Mouse (Mus musculus): Measurements from ENCODE around the gene Olfr597. TPM values are rescaled to one million over a fixed set of nuclear protein-coding genes. Genes with fewer than 3 reads are reported as not detected.

Olfr597 gene
- not detected for total RNA-seq (2023)

GRCm38 (mm10) chr7:103316015-103316414 is at the start of gene Olfr597:
Gene Olfr597, plus strand, starts transcription at chr7:103316315.

GRCm38 (mm10) chr7:103305348-103305747 is 10.8 kb upstream of the Olfr597 start, which contains the start of gene Olfr596:
Gene Olfr596, plus strand, starts transcription at chr7:103305648.

DNA sequence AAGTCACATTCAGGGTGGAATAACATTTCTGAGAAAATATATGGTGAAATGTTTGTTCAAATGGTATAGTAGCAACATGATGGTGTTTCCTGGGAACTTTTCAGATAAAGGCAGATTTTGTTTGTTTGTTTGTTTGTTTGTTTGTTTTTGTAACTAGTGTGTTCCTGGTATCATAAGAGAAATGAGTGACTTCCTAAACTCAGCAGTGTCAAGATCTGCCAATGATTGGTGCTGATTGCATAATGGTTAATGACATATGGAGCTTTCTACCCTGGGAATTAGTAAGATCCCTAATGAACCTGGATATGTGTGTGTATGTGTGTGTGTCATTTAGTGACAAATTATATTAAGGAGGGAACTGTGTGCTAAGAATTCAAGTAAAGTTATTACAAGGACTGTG is 7.2 kb downstream of the Olfr597 start, which contains the start of gene Olfr598:
TSS of gene Olfr598 (plus strand) at position 301 of the 400 bp plus-strand sequence.

GRCm38 (mm10) chr7:103335617-103336016 is 19.5 kb downstream of the Olfr597 start, which contains the start of gene Olfr599:
Gene Olfr599, plus strand, starts transcription at chr7:103335917.

GRCm38 (mm10) chr7:103349569-103349968 is 33.5 kb downstream of the Olfr597 start, which contains the start of gene Olfr600:
Gene Olfr600, minus strand, starts transcription at chr7:103349669.

DNA sequence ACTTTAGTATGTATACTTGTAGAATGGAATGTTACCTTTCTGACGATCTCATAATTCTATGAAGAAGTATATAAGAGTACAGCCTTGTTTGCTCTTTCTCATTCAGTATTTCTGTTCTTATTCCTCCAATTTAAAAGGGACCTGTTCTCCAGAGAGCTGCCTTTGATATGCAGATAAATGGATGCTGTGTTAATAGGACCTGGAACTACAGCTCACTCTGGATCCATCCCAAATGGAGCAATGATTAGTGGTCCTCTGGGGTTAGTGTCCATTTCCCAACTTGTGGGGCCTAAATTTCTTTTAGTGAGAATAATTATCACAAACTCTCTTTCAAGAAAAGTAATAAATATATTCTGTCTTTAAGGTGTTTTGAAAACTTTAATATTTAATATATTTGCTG is 46.4 kb downstream of the Olfr597 start, which contains the start of gene Olfr601:
TSS of gene Olfr601 (minus strand) at position 101 of the 400 bp plus-strand sequence.

Other genes starting within 250 kb of the Olfr597 start
- gene Olfr584, start 234.4 kb upstream of the Olfr597 start, total RNA-seq (2023) = not detected
- not detected for gene Olfr585, start 218.6 kb upstream of the Olfr597 start, total RNA-seq (2023)
- gene Olfr586, start 190.7 kb upstream of the Olfr597 start, total RNA-seq (2023) = not detected
- not detected for gene Olfr588-ps1, start 175.4 kb upstream of the Olfr597 start, total RNA-seq (2023)
- not detected for gene Olfr589, start 160.0 kb upstream of the Olfr597 start, total RNA-seq (2023)
- gene Olfr591, start 138.0 kb upstream of the Olfr597 start, total RNA-seq (2023) = not detected
- gene Olfr592, start 131.5 kb upstream of the Olfr597 start, total RNA-seq (2023) = not detected
- gene Olfr593, start 104.5 kb upstream of the Olfr597 start, total RNA-seq (2023) = not detected
- gene Olfr594, start 99.3 kb upstream of the Olfr597 start, total RNA-seq (2023) = not detected
- gene Usp17ld, start 63.8 kb upstream of the Olfr597 start, total RNA-seq (2023) = not detected
- gene Olfr596, start 10.7 kb upstream of the Olfr597 start, total RNA-seq (2023) = not detected
- not detected for gene Olfr598, start 7.3 kb downstream of the Olfr597 start, total RNA-seq (2023)
- not detected for gene Olfr599, start 19.6 kb downstream of the Olfr597 start, total RNA-seq (2023)
- not detected for gene Olfr600, start 33.4 kb downstream of the Olfr597 start, total RNA-seq (2023)
- not detected for gene Olfr601, start 46.3 kb downstream of the Olfr597 start, total RNA-seq (2023)
- gene Olfr603, start 69.9 kb downstream of the Olfr597 start, total RNA-seq (2023) = not detected
- not detected for gene Usp17lc, start 98.8 kb downstream of the Olfr597 start, total RNA-seq (2023)
- not detected for gene Olfr605, start 129.1 kb downstream of the Olfr597 start, total RNA-seq (2023)
- not detected for gene Olfr606, start 132.7 kb downstream of the Olfr597 start, total RNA-seq (2023)
- not detected for gene Olfr607, start 147.8 kb downstream of the Olfr597 start, total RNA-seq (2023)
- not detected for gene Olfr608, start 153.6 kb downstream of the Olfr597 start, total RNA-seq (2023)
- not detected for gene Olfr609, start 181.7 kb downstream of the Olfr597 start, total RNA-seq (2023)
- gene Olfr610, start 195.8 kb downstream of the Olfr597 start, total RNA-seq (2023) = not detected
- gene Olfr611, start 204.5 kb downstream of the Olfr597 start, total RNA-seq (2023) = not detected
- gene Olfr612, start 226.4 kb downstream of the Olfr597 start, total RNA-seq (2023) = not detected
- not detected for gene Olfr613, start 231.8 kb downstream of the Olfr597 start, total RNA-seq (2023)
- not detected for gene Olfr615, start 239.8 kb downstream of the Olfr597 start, total RNA-seq (2023)

Measured in CD4-positive naive resting alpha-beta T cell, adult 76 days (primary cell).